13 mouse cellular contexts compared by ENCODE assay signal in the genomic region with DNA sequence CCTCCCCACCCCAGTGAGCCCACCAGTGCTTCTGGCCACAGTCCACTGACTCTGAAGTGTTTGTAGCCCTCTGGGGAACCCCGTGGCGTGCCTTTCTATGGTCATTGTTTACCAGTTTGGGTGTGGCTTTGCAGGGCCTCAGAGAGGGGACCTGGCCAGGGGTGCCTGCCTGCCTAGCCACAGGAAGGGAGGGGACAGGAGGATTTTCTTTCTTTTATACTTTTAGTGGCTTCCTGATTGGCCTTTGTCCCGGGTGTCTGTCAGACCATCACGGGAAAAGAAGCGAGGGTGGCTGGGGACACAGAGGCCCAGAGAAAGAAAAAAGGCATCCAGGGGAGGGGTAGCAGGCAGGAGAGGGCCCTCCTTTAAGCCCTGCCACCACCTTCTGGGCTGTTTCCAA. TPM values are rescaled to one million over a fixed set of nuclear protein-coding genes. Genes with fewer than 3 reads are reported as not detected.
DNase-seq lines count a peak whose midpoint lies in the region; ATAC-seq and TF ChIP-seq lines count a peak whose summit lies in the region.
"Had no signal": no experiment of that assay in that cellular context is flagged by ENCODE, and none has a peak within 500 bp of the region (broad histone marks: within the 10 kb centered on the region; RNA-seq: fewer than 3 reads in every experiment).

No protein-coding gene starts in this region.

- WGBS in forebrain, embryonic 10.5 days: 39% methylated on average over 5 of the region's 5 CpGs
- WGBS in forebrain, embryonic 14.5 days: 15% methylated on average over 5 of the region's 5 CpGs
- 37% methylated on average over 5 of the region's 5 CpGs for WGBS in lung, embryonic 14.5 days

- no peak for TF ChIP-seq CTCF in lung, embryonic 14.5 days (IDR thresholded peaks at IDR 0.05; ENCODE audit: low read depth)

- no peaks in the 10 kb centered on the region for H3K9me3 ChIP-seq in forebrain, embryonic 10.5 days
- no peaks in the 10 kb centered on the region for H3K9me3 ChIP-seq in forebrain, embryonic 14.5 days (replicated peaks; ENCODE audit: control insufficient read depth, low read length)
- no peaks in the 10 kb centered on the region for H3K9me3 ChIP-seq in lung, embryonic 14.5 days (ENCODE audit: low read depth, low read length)
- H3K9me3 ChIP-seq: limb, embryonic 12.5 days; midbrain, embryonic 12.5 days; neural tube, embryonic 15.5 days had no signal

- no peak for DNase-seq in forebrain, embryonic 10.5 days (ENCODE audit: extremely low spot score, low spot score)
- DNase-seq in forebrain, embryonic 14.5 days (ENCODE audit: low spot score): no peak
- DNase-seq in urinary bladder, postnatal 14 days (ENCODE audit: low spot score): peak; percentile 41
- no peak for DNase-seq in urinary bladder, postnatal 36 days (ENCODE audit: low spot score in 2 of 2)
- DNase-seq in lung, embryonic 14.5 days: peak; percentile 8
- DNase-seq in right cerebral cortex, postnatal 25 days: no peak
- DNase-seq in gastrocnemius, adult 18-20 months (ENCODE audit: low spot score): no peak
- no peak for DNase-seq in ovary, postnatal 36 days (ENCODE audit: low spot score)
- DNase-seq: cerebellum, adult 8-10 months; spleen, adult 18-20 months had no signal

- no peaks in the 10 kb centered on the region for H3K27me3 ChIP-seq in forebrain, embryonic 10.5 days (ENCODE audit: poor library complexity, severe bottlenecking)
- no peaks in the 10 kb centered on the region for H3K27me3 ChIP-seq in forebrain, embryonic 14.5 days (replicated peaks; ENCODE audit: control insufficient read depth, insufficient read depth, low read length)
- no peaks in the 10 kb centered on the region for H3K27me3 ChIP-seq in lung, embryonic 14.5 days (ENCODE audit: insufficient read depth, low read length)
- H3K27me3 ChIP-seq: limb, embryonic 12.5 days; midbrain, embryonic 12.5 days; neural tube, embryonic 15.5 days had no signal

- peaks cover 96% of the 10 kb centered on the region for H3K36me3 ChIP-seq in forebrain, embryonic 10.5 days (replicated peaks)
- H3K36me3 ChIP-seq in forebrain, embryonic 14.5 days (ENCODE audit: control insufficient read depth, insufficient read depth, low read length): peaks cover 83% of the 10 kb centered on the region
- peaks cover 66% of the 10 kb centered on the region for H3K36me3 ChIP-seq in lung, embryonic 14.5 days (ENCODE audit: insufficient read depth)

- H3K4me1 ChIP-seq in forebrain, embryonic 10.5 days: peaks cover 18% of the 10 kb centered on the region
- H3K4me1 ChIP-seq in forebrain, embryonic 14.5 days (ENCODE audit: control insufficient read depth, insufficient read depth, low read length): no peaks in the 10 kb centered on the region
- no peaks in the 10 kb centered on the region for H3K4me1 ChIP-seq in lung, embryonic 14.5 days (ENCODE audit: insufficient read depth)
- H3K4me1 ChIP-seq: limb, embryonic 12.5 days had no signal

- H3K4me3 ChIP-seq in forebrain, embryonic 10.5 days: no peak overlapping the region
- no peak overlapping the region for H3K4me3 ChIP-seq in forebrain, embryonic 14.5 days (ENCODE audit: low read depth, low read length)
- no peak overlapping the region for H3K4me3 ChIP-seq in lung, embryonic 14.5 days (ENCODE audit: low read depth, low read length)
- H3K4me3 ChIP-seq: limb, embryonic 12.5 days; midbrain, embryonic 12.5 days; neural tube, embryonic 15.5 days had no signal

- ATAC-seq in forebrain, embryonic 14.5 days: no peak
- no peak for ATAC-seq in lung, embryonic 14.5 days (ENCODE audit: insufficient read depth)

- no peak overlapping the region for H3K9ac ChIP-seq in forebrain, embryonic 14.5 days (ENCODE audit: low read length)
- no peak overlapping the region for H3K9ac ChIP-seq in lung, embryonic 14.5 days
- H3K9ac ChIP-seq: limb, embryonic 12.5 days; midbrain, embryonic 12.5 days; neural tube, embryonic 15.5 days had no signal

- no peak overlapping the region for H3K4me2 ChIP-seq in forebrain, embryonic 14.5 days (ENCODE audit: low read length)
- no peak overlapping the region for H3K4me2 ChIP-seq in lung, embryonic 14.5 days
- H3K4me2 ChIP-seq: limb, embryonic 12.5 days; midbrain, embryonic 12.5 days; neural tube, embryonic 15.5 days had no signal

- 0 out of 2 replicates have a peak overlapping the region, but pooled peaks have one; percentile 30 for H3K27ac ChIP-seq in forebrain, embryonic 10.5 days
- no peak overlapping the region for H3K27ac ChIP-seq in forebrain, embryonic 14.5 days (ENCODE audit: low read depth, low read length)
- no peak overlapping the region for H3K27ac ChIP-seq in lung, embryonic 14.5 days (ENCODE audit: low read depth)
- H3K27ac ChIP-seq: limb, embryonic 12.5 days; midbrain, embryonic 12.5 days had no signal

RNA-seq across cellular contexts. Expression of gene Slc6a6, which starts 54.2 kb away (rescaled TPM):
- polyA plus RNA-seq in forebrain, embryonic 10.5 days (2016; fragmentation: Nextera tagmentation; extraction: Ambion mirVana): 42.4 and 47.0 TPM in 2 replicates
- 45.6 and 71.7 TPM in 2 replicates for polyA plus RNA-seq in forebrain, embryonic 14.5 days (2014; fragmentation: Nextera tagmentation; extraction: Ambion mirVana)
- 47.6 and 50.7 TPM in 2 replicates for polyA plus RNA-seq in lung, embryonic 14.5 days (2014; fragmentation: Nextera tagmentation; extraction: Ambion mirVana)
- total RNA-seq in gastrocnemius, adult 18-20 months (2021): 10 to 100 TPM; 51.2 to 80.6 TPM

Comparison
In these comparisons a context has a peak if more than half of its experiments do, and no peak if none do; other contexts are left out.
1. DNase-seq: peak in urinary bladder, postnatal 14 days (single experiment) and lung, embryonic 14.5 days (single experiment); none in forebrain, embryonic 10.5 days (single experiment), forebrain, embryonic 14.5 days (single experiment), urinary bladder, postnatal 36 days (0 of 2), right cerebral cortex, postnatal 25 days (single experiment), gastrocnemius, adult 18-20 months (single experiment) and ovary, postnatal 36 days (single experiment).